8 mouse cellular contexts compared by ENCODE assay signal in genomic region chr13:54371049-54371386, GRCm38 (mm10). TPM values are rescaled to one million over a fixed set of nuclear protein-coding genes. Genes with fewer than 3 reads are reported as not detected.
DNase-seq lines count a peak whose midpoint lies in the region; ATAC-seq and TF ChIP-seq lines count a peak whose summit lies in the region.

Gene Cplx2, plus strand, starts transcription at chr13:54371349.

- no peaks in the 10 kb centered on the region for H3K9me3 ChIP-seq in kidney, embryonic 14.5 days (ENCODE audit: control insufficient read depth, low read length)
- H3K9me3 ChIP-seq in hindbrain, postnatal 0 days (ENCODE audit: low read length): no peaks in the 10 kb centered on the region
- no peaks in the 10 kb centered on the region for H3K9me3 ChIP-seq in midbrain, embryonic 13.5 days

- H3K4me2 ChIP-seq in kidney, embryonic 14.5 days (replicated peaks; ENCODE audit: low read depth, low read length): peak within 1 kb of the TSS; percentile 50
- H3K4me2 ChIP-seq in hindbrain, postnatal 0 days (ENCODE audit: low read depth, low read length): peak within 1 kb of the TSS; percentile 70
- H3K4me2 ChIP-seq in midbrain, embryonic 13.5 days (replicated peaks): peak within 1 kb of the TSS; percentile 73

- no peak for ATAC-seq in kidney, embryonic 14.5 days (ENCODE audit: low FRiP score, low TSS enrichment)
- no peak for ATAC-seq in hindbrain, postnatal 0 days
- 0 out of 2 replicates have a peak, but pooled peaks have one; percentile 0 for ATAC-seq in midbrain, embryonic 13.5 days

- no peaks in the 10 kb centered on the region for H3K36me3 ChIP-seq in kidney, embryonic 14.5 days (ENCODE audit: control insufficient read depth, insufficient read depth, low read length)
- no peaks in the 10 kb centered on the region for H3K36me3 ChIP-seq in hindbrain, postnatal 0 days (ENCODE audit: insufficient read depth, low read length)
- no peaks in the 10 kb centered on the region for H3K36me3 ChIP-seq in midbrain, embryonic 13.5 days

- no peak for TF ChIP-seq POLR2A in bone marrow, adult 2 months (IDR thresholded peaks at IDR 0.05; ENCODE audit: borderline replicate concordance, control insufficient read depth, low read depth, low read length)
- no peak for TF ChIP-seq POLR2A in lung, adult 2 months (IDR thresholded peaks at IDR 0.05; ENCODE audit: borderline replicate concordance, extremely low read depth, low read depth, low read length)

- peaks cover 8% of the 10 kb centered on the region; the same call in 1 of the 2 replicates for H3K4me1 ChIP-seq in kidney, embryonic 14.5 days (ENCODE audit: control insufficient read depth, insufficient read depth, low read length)
- H3K4me1 ChIP-seq in bone marrow, adult 2 months (ENCODE audit: control insufficient read depth, insufficient read depth, low read length): peaks cover 8% of the 10 kb centered on the region
- peaks cover 14% of the 10 kb centered on the region for H3K4me1 ChIP-seq in hindbrain, postnatal 0 days (ENCODE audit: insufficient read depth, low read length)
- peaks cover 68% of the 10 kb centered on the region for H3K4me1 ChIP-seq in midbrain, embryonic 13.5 days (replicated peaks)
- H3K4me1 ChIP-seq in lung, adult 2 months (ENCODE audit: control insufficient read depth, insufficient read depth, low read length): no peaks in the 10 kb centered on the region

- peak within 1 kb of the TSS; percentile 25; the same call in 1 of the 2 replicates for H3K4me3 ChIP-seq in kidney, embryonic 14.5 days (ENCODE audit: low read length)
- H3K4me3 ChIP-seq in bone marrow, adult 2 months (replicated peaks; ENCODE audit: control insufficient read depth, low read depth, low read length): peak within 1 kb of the TSS; percentile 41
- H3K4me3 ChIP-seq in hindbrain, postnatal 0 days (ENCODE audit: low read length): peak within 1 kb of the TSS; percentile 53
- peak within 1 kb of the TSS; percentile 54 for H3K4me3 ChIP-seq in midbrain, embryonic 13.5 days (replicated peaks)
- H3K4me3 ChIP-seq in lung, adult 2 months (replicated peaks; ENCODE audit: extremely low read depth, low read depth, low read length): no peak within 1 kb of the TSS

- 2% methylated on average over 7 of the region's 7 CpGs for WGBS in kidney, embryonic 14.5 days
- WGBS in bone marrow, adult 2 months: 7% methylated on average over 7 of the region's 7 CpGs
- 4% methylated on average over 6 of the region's 7 CpGs for WGBS in hindbrain, postnatal 0 days
- 1% methylated on average over 6 of the region's 7 CpGs for WGBS in midbrain, embryonic 13.5 days
- WGBS in lung, adult 2 months: 4% methylated on average over 6 of the region's 7 CpGs

- H3K9ac ChIP-seq in kidney, embryonic 14.5 days (ENCODE audit: low read depth, low read length): no peak within 1 kb of the TSS
- peak within 1 kb of the TSS; percentile 73 for H3K9ac ChIP-seq in hindbrain, postnatal 0 days (replicated peaks; ENCODE audit: low read length)
- peak within 1 kb of the TSS; percentile 81 for H3K9ac ChIP-seq in midbrain, embryonic 13.5 days (replicated peaks)

- no peak for DNase-seq in kidney, postnatal 14 days
- no peak for DNase-seq in hindbrain, postnatal 0 days (ENCODE audit: low spot score)
- DNase-seq in frontal cortex, postnatal 10 days (ENCODE audit: low spot score in 2 of 2): no peak
- DNase-seq in testis, postnatal 10 days (ENCODE audit: low spot score): no peak
- DNase-seq in lung, adult 2 months: no peak

- peaks cover 8% of the 10 kb centered on the region; the same call in 1 of the 2 replicates for H3K27me3 ChIP-seq in kidney, embryonic 14.5 days (ENCODE audit: control insufficient read depth, insufficient read depth, low read length)
- H3K27me3 ChIP-seq in hindbrain, postnatal 0 days (ENCODE audit: insufficient read depth, low read length): no peaks in the 10 kb centered on the region
- H3K27me3 ChIP-seq in midbrain, embryonic 13.5 days: peaks cover 16% of the 10 kb centered on the region

- no peak within 1 kb of the TSS for H3K27ac ChIP-seq in kidney, embryonic 14.5 days (ENCODE audit: low read depth, low read length)
- H3K27ac ChIP-seq in bone marrow, adult 2 months (ENCODE audit: control insufficient read depth, insufficient read depth, low read depth, low read length, poor library complexity): peak within 1 kb of the TSS; percentile 73
- peak within 1 kb of the TSS; percentile 88 for H3K27ac ChIP-seq in hindbrain, postnatal 0 days
- H3K27ac ChIP-seq in midbrain, embryonic 13.5 days: peak within 1 kb of the TSS; percentile 90

- TF ChIP-seq CTCF in bone marrow, adult 2 months (IDR thresholded peaks at IDR 0.05; ENCODE audit: control insufficient read depth, insufficient read depth, low read length): no peak
- TF ChIP-seq CTCF in hindbrain, postnatal 0 days (IDR thresholded peaks at IDR 0.05; ENCODE audit: low read depth): no peak
- TF ChIP-seq CTCF in lung, adult 2 months (IDR thresholded peaks at IDR 0.05; ENCODE audit: insufficient read depth, low read length): no peak

RNA-seq across cellular contexts. Expression of gene Cplx2, which starts in this region (rescaled TPM):
- 4.5 and 6.4 TPM in 2 replicates for polyA plus RNA-seq in kidney, embryonic 14.5 days (2014; fragmentation: Nextera tagmentation; extraction: Ambion mirVana)
- polyA plus RNA-seq in bone marrow, adult 2 months (2011; ENCODE audit: insufficient read depth, insufficient read length, low replicate concordance, missing spikeins): 3.6 and 7.4 TPM in 2 replicates
- 118 and 120 TPM in 2 replicates for total RNA-seq in hindbrain, postnatal 0 days (2014; rRNA removed)
- polyA plus RNA-seq in hindbrain, postnatal 0 days (2015; fragmentation: Nextera tagmentation; extraction: Ambion mirVana): 46.2 and 47.4 TPM in 2 replicates
- 28.0 and 31.0 TPM in 2 replicates for polyA plus RNA-seq in midbrain, embryonic 13.5 days (2015; fragmentation: Nextera tagmentation; extraction: Ambion mirVana)
- 6.1 and 7.0 TPM in 2 replicates for polyA plus RNA-seq in lung, adult 2 months (2012; rRNA removed)
